Mouse (Mus musculus): ENCODE measurements at regions not wholly inside any gene's neighbourhood (a gene's known extent, or its start where the extent isn't known, plus 50 kb on each side); places are given as distances from the start of the nearest gene placed in this dataset.

- TF ChIP-seq POLR2A (IDR thresholded peaks at IDR 0.05; ENCODE audit: control insufficient read depth, low read depth, low read length) (no peak), CTCF (IDR thresholded peaks at IDR 0.05; ENCODE audit: control insufficient read depth, insufficient read depth, insufficient replicate concordance, low read depth, low read length) (no peak)
- Histone ChIP-seq H3K4me1 (ENCODE audit: control insufficient read depth, insufficient read depth, low read length) (no peaks in the 10 kb centered on the region; the same call in 1 of the 2 replicates), H3K27me3 (ENCODE audit: control insufficient read depth, insufficient read depth, low read length) (no peaks in the 10 kb centered on the region), H3K27ac (ENCODE audit: control insufficient read depth, insufficient read depth, low read depth, low read length) (peak overlapping the region; percentile 28; the same call in 1 of the 2 replicates), H3K4me3 (ENCODE audit: control insufficient read depth, low read depth, low read length) (no peak overlapping the region), H3K36me3 (ENCODE audit: control insufficient read depth, insufficient read depth, low read length) (no peaks in the 10 kb centered on the region)
Observed at GRCm38 (mm10) chr4:83974214-83975012, 449.1 kb downstream of the Ccdc171 start.

GRCm38 (mm10) chr4:83975569-83975968, 450.2 kb downstream of the Ccdc171 start:
- Histone ChIP-seq H3K4me1 (ENCODE audit: control insufficient read depth, insufficient read depth, low read length) (no peaks in the 10 kb centered on the region; the same call in 1 of the 2 replicates), H3K27me3 (ENCODE audit: control insufficient read depth, insufficient read depth, low read length) (no peaks in the 10 kb centered on the region), H3K27ac (ENCODE audit: control insufficient read depth, insufficient read depth, low read depth, low read length) (no peak overlapping the region), H3K36me3 (ENCODE audit: control insufficient read depth, insufficient read depth, low read length) (no peaks in the 10 kb centered on the region), H3K4me3 (ENCODE audit: control insufficient read depth, low read depth, low read length) (no peak overlapping the region)
- TF ChIP-seq CTCF (IDR thresholded peaks at IDR 0.05; ENCODE audit: control insufficient read depth, insufficient read depth, insufficient replicate concordance, low read depth, low read length) (no peak), POLR2A (IDR thresholded peaks at IDR 0.05; ENCODE audit: control insufficient read depth, low read depth, low read length) (no peak)

GRCm38 (mm10) chr4:83976067-83976466, 450.7 kb downstream of the Ccdc171 start:
- no peak overlapping the region for H3K27ac ChIP-seq (ENCODE audit: control insufficient read depth, insufficient read depth, low read depth, low read length)
- H3K4me3 ChIP-seq (ENCODE audit: control insufficient read depth, low read depth, low read length): no peak overlapping the region
- H3K4me1 ChIP-seq (ENCODE audit: control insufficient read depth, insufficient read depth, low read length): no peaks in the 10 kb centered on the region; the same call in 1 of the 2 replicates
- no peaks in the 10 kb centered on the region for H3K27me3 ChIP-seq (ENCODE audit: control insufficient read depth, insufficient read depth, low read length)
- TF ChIP-seq CTCF (IDR thresholded peaks at IDR 0.05; ENCODE audit: control insufficient read depth, insufficient read depth, insufficient replicate concordance, low read depth, low read length): no peak
- no peak for TF ChIP-seq POLR2A (IDR thresholded peaks at IDR 0.05; ENCODE audit: control insufficient read depth, low read depth, low read length)
- no peaks in the 10 kb centered on the region for H3K36me3 ChIP-seq (ENCODE audit: control insufficient read depth, insufficient read depth, low read length)

- Histone ChIP-seq H3K4me1 (ENCODE audit: control insufficient read depth, insufficient read depth, low read length) (no peaks in the 10 kb centered on the region; the same call in 1 of the 2 replicates), H3K4me3 (ENCODE audit: control insufficient read depth, low read depth, low read length) (no peak overlapping the region), H3K36me3 (ENCODE audit: control insufficient read depth, insufficient read depth, low read length) (no peaks in the 10 kb centered on the region), H3K27ac (ENCODE audit: control insufficient read depth, insufficient read depth, low read depth, low read length) (no peak overlapping the region), H3K27me3 (ENCODE audit: control insufficient read depth, insufficient read depth, low read length) (no peaks in the 10 kb centered on the region)
- TF ChIP-seq POLR2A (IDR thresholded peaks at IDR 0.05; ENCODE audit: control insufficient read depth, low read depth, low read length): no peak
Observed at GRCm38 (mm10) chr4:83979088-83979487, 453.7 kb downstream of the Ccdc171 start.

GRCm38 (mm10) chr4:83984671-83985391, 459.5 kb downstream of the Ccdc171 start:
- H3K27ac ChIP-seq (ENCODE audit: control insufficient read depth, insufficient read depth, low read depth, low read length): no peak overlapping the region
- TF ChIP-seq CTCF (IDR thresholded peaks at IDR 0.05; ENCODE audit: control insufficient read depth, insufficient read depth, insufficient replicate concordance, low read depth, low read length): no peak
- no peak for TF ChIP-seq POLR2A (IDR thresholded peaks at IDR 0.05; ENCODE audit: control insufficient read depth, low read depth, low read length)

GRCm38 (mm10) chr4:83985451-83985850, 460.1 kb downstream of the Ccdc171 start:
- TF ChIP-seq CTCF (IDR thresholded peaks at IDR 0.05; ENCODE audit: control insufficient read depth, insufficient read depth, insufficient replicate concordance, low read depth, low read length): no peak
- no peak for TF ChIP-seq POLR2A (IDR thresholded peaks at IDR 0.05; ENCODE audit: control insufficient read depth, low read depth, low read length)
- no peaks in the 10 kb centered on the region for H3K27me3 ChIP-seq (ENCODE audit: control insufficient read depth, insufficient read depth, low read length)
- H3K4me3 ChIP-seq (ENCODE audit: control insufficient read depth, low read depth, low read length): no peak overlapping the region
- H3K27ac ChIP-seq (ENCODE audit: control insufficient read depth, insufficient read depth, low read depth, low read length): no peak overlapping the region
- H3K36me3 ChIP-seq (ENCODE audit: control insufficient read depth, insufficient read depth, low read length): no peaks in the 10 kb centered on the region
- H3K4me1 ChIP-seq (ENCODE audit: control insufficient read depth, insufficient read depth, low read length): peaks cover 13% of the 10 kb centered on the region

More at GRCm38 (mm10) chr4:83984671-83985391, 459.5 kb downstream of the Ccdc171 start:
- Histone ChIP-seq H3K4me1 (ENCODE audit: control insufficient read depth, insufficient read depth, low read length) (peaks cover 13% of the 10 kb centered on the region), H3K4me3 (ENCODE audit: control insufficient read depth, low read depth, low read length) (no peak overlapping the region), H3K36me3 (ENCODE audit: control insufficient read depth, insufficient read depth, low read length) (no peaks in the 10 kb centered on the region), H3K27me3 (ENCODE audit: control insufficient read depth, insufficient read depth, low read length) (no peaks in the 10 kb centered on the region)
